Mouse (Mus musculus) retina, postnatal 1 day (tissue): ENCODE data around the gene Satb1.

Experiments used
- DNase-seq: peaks from one replicate; pipeline ENCODE4 v3.0.0-alpha.2; 2012

Satb1 gene

DNA sequence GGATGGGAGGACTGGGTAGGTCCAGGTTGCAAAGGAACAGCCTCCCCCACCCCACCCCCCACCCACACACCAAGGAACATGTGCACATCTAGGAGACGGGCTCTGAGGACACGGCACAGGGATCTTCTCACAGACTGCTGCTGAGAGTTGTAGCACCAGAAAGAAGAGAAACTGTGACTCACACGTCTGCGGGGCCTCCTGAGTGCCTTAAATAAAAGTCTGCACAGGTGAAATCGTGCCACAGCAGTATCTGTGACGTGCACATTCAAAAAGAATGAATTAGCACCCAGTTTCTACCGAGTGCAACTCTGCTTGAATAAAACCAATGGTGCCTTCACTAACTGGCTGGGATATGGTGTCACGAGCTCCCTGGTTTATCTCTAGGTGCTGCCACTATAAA is 69.5 kb downstream of the Satb1 start:
- DNase-seq: no peak

- no peak for DNase-seq
These were observed 70.6 kb downstream of the Satb1 start for GRCm38 (mm10) chr17:51762503-51762902.

DNA sequence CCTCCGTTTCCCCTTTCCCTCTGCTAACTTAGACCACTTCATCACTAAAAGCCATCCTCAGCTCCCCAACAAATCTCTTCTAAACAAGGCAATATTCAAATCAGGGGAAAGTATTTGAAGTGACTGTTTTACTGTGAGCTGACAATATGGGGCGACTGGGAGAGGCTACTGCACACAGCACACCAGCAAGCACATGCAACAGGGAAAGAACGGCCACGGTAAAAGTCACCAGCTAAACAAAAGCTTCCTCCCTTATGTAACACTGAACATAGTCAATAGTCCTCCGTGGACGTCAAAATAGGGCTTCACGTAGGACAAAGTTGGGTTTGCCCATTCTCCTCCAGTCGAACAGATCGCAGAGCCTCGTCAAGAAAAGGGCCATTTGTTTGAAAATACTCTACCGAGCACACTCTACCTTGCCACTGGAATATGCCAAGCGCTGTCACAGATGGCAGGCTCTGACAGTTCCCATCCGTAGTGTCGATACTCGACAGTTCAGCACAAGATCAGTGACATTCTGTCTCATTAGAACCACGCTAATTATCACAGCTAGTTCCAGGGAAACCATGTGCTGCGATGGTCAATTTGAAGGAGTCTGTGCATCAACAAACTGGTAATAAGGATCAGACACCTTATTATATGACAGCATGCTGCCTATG is 72.0 kb downstream of the Satb1 start:
- DNase-seq: peak; percentile 78

GRCm38 (mm10) chr17:51760251-51760887 is 72.7 kb downstream of the Satb1 start:
- DNase-seq: peak; percentile 74

DNA sequence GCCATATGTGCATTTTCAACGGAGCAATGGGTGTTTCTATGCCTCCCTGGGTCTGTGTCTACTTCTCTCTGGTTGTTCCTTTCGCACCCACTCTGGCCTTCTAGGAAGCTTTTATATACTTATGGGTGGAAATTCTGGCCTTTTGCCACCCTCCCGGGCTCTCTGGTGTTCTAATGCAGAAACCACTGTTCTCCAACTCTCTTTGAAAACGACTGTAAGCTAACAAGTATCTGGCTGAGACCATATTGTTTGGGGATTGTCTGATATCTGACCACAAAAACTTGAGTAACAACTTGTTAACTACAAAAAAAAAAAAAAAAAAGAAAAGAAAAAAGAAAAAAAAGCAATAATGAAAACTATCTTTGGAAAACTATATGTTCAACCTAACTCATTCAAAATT is 73.6 kb downstream of the Satb1 start:
- DNase-seq: no peak

DNA sequence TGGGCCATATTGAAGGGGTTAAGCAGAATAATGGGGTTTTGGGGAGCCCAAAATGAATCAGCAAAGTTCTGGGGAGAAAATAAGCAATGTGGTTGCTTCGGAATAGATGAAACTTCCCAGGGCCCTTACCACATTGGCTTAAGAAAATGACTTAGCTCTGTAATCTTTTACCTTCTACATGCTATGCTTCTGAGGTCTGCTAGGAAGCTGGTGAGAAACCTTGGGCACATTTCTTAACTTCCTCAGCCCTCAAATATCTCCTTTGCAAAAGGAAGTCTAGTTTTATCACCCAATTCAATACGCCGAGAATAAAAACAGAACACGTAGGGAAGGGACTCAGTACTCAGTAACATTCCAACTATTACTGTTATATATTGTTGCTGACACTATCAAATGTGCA is 80.9 kb downstream of the Satb1 start:
- DNase-seq: no peak

GRCm38 (mm10) chr17:51747204-51747603 is 85.9 kb downstream of the Satb1 start:
- no peak for DNase-seq

DNA sequence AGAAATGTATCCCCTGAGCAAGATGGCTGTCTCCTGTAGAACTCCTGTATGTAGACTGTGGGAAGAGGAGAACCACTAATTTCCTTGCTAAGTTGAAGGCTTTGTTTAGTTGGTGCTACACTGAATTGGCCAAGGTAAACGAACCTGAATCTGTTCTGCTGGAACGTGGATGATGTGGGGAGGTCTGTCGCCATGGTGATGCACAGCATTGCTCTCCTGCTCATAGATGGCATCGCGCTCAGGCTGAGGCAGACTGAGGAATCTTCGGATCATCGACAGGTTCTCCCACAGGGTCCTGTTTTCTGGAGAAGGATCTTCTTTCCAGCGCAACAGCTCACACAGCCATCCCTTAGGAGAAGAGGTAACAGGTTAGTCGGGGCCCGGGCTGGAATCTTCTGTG is 90.6 kb downstream of the Satb1 start:
- no peak for DNase-seq

DNA sequence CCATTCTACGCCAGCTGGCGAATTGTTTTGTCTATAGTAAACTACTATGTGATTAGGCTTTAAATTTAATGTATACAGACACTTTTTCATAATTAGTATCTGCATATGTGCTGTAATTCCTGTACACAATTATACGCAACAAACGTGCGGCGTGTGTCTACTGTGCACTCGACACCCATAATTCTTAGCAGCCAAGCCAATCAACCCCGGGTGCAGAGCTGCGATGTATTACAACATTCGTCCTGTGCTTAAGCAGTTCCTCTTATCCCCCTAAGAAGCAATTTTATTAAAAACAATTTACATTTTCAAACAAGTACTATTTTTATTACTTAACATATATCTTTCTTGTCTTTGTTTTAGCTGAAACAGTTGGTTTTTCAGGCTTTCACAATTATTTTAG is 92.0 kb downstream of the Satb1 start:
- DNase-seq: no peak

DNA sequence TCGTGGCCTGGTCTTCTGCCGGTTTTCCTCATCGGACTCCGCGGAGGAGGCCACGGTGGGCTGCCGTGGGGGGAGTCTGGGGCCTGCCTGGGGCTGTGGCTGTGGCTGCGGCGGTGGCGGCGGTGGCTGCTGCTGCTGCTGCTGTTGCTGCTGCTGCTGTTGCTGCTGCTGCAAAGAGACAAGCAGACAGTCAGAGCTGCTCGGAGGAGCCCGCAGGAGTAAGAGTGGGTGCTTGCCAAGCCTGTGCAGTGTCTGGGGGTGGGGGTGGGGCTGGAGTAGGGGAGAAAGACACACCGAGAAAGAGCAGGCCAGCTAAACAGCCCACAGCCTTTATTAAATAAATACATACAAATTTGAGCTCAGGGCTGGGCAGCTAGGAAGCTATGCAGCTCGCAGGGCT is 92.8 kb downstream of the Satb1 start:
- DNase-seq: no peak

DNA sequence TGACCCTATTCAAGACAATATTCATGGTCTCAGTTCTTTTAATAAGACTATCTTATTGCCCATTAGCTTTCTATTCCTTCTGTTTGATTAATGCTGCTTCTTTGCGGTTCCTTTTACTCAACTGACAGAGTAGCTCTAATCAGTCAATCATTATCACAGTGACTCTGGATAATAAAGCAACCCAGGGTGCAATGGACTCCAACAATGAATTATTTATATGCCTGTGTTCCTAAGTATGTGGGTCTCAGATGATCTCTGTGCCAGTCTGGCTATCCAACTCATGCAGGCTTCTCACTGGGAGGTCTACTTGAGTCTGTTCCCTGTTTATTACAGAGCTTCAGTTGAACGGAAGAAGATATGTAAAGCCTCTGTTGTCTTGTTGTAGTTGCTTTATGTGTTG is 108.6 kb downstream of the Satb1 start:
- no peak for DNase-seq

DNA sequence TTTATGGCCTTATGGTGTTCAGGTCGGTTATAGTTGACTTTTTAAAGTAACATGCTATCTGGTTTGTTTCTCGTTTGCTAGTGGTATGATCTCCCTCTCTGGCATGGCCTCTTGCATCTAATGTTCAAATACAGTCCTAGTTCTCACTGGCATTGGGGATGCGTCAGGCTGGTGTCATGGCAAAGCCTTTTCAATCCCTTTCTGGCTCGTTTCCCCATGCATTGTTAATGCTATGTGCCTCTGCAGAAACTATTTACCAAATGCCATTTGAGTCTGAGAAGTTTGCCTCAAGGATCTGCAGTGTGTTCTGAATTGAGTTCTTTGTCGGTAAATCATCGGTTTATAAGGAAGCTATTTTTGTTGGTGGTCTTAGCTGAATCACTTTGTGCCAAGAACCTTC is 137.4 kb downstream of the Satb1 start:
- DNase-seq: no peak

DNA sequence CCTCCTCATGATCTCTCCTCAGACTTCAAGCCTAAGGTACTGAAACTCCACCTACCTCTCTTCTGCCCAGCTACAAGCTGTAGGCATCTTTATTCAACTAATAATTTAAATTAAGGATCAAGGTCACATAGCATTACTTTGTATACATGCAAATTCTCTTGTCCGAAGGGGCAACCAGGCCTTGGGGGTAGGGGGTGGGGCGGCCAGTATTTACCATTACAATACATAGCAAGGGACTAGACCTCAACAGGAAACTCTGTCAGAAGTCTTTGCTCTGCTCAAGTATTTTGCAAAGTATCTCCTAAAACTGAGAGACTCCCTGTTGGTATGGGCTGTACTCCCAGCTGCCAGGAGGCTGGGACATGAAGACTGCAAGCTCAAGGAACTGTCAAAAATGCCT is 137.8 kb downstream of the Satb1 start:
- no peak for DNase-seq

DNA sequence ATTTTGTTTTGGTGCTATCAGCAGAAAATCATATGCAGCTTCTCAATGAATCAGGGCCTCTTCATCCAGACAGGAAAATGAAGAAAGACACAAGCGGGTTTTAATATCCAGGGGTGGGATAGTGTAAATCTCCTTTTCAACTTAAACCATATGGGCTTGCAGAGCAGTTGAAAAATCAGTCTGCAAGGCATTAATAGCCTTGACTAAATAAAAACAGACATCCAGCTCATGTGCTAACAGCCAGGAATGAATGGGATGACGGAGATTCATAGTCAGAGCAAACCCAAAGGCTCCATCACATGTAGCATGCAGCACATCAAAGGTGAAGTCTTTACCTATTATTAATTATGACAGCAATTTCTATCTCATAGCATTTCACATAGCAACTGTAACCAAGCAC is 142.6 kb downstream of the Satb1 start:
- DNase-seq: no peak

DNA sequence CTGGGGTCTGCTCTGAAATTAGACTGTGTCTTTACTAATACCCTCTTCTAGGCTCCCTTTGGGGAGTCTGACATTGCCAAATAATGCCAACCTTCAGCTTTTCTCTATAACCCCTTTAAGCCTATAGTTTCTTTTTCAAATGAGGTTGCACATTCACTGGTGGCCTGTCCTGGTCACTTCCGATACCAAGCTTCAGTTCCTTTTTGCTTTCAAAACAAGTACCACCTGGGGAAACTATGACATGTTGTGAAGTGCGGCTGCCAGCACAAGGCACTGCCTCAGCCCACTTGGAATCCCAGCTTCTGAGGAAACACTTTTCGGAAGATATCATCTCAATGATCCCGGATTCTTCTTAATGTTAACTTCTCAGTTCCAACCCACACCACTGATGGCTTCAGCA is 145.9 kb downstream of the Satb1 start:
- no peak for DNase-seq
